Mouse (Mus musculus): ENCODE measurements around the gene Aif1. TPM values are rescaled to one million over a fixed set of nuclear protein-coding genes. Genes with fewer than 3 reads are reported as not detected.

Aif1 gene
- polyA plus RNA-seq, 1 experiment from 2014 or later, result 6.1 TPM

GRCm38 (mm10) chr17:35198946-35199345, 23.1 kb upstream of the Aif1 start:
- ATAC-seq (replicated peaks; ENCODE audit: insufficient number of reproducible peaks, low FRiP score, low TSS enrichment, low read depth), result no peak
- H3K9ac ChIP-seq (replicated peaks; ENCODE audit: low read length), result no peak overlapping the region
- H3K4me2 ChIP-seq (ENCODE audit: low read depth, low read length), result no peak overlapping the region
- no peaks in the 10 kb centered on the region for H3K4me1 ChIP-seq (ENCODE audit: control insufficient read depth, insufficient read depth, low read length)
- H3K9me3 ChIP-seq (replicated peaks; ENCODE audit: control insufficient read depth, low read length), result no peaks in the 10 kb centered on the region
- 23% methylated on average over 8 of the region's 8 CpGs for WGBS
- peaks cover 27% of the 10 kb centered on the region for H3K27me3 ChIP-seq (ENCODE audit: control insufficient read depth, insufficient read depth, low read length)
- no peak overlapping the region for H3K27ac ChIP-seq (replicated peaks; ENCODE audit: low read depth, low read length)
- H3K36me3 ChIP-seq (replicated peaks; ENCODE audit: control insufficient read depth, insufficient read depth, low read depth, low read length), result no peaks in the 10 kb centered on the region
- no peak overlapping the region for H3K4me3 ChIP-seq (ENCODE audit: low read depth, low read length)
- DNase-seq (ENCODE audit: low spot score), result no peak

DNA sequence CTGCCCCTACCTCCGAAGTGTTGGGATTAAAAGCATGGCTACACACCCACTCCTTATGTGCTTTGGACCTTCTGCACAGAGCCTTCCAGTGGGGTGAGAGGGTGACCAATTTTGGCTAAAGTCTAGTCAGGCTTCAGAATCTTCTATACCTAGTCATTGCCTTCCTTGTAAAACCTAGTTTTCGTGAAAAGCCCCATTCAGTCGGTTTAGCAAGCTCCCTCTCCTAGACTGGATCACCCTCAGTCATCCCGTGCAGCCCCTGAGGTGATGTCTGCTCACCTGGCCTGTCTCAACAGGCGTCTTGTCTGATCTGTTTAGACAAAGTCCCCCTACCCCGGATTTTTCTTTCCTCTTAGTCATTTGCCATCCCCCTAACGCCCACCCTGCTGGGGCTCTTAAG, 22.2 kb upstream of the Aif1 start:
- Histone ChIP-seq H3K4me2 (ENCODE audit: low read depth, low read length) (no peak overlapping the region), H3K27me3 (ENCODE audit: control insufficient read depth, insufficient read depth, low read length) (peaks cover 27% of the 10 kb centered on the region)

GRCm38 (mm10) chr17:35197126-35197525, 21.3 kb upstream of the Aif1 start:
- Histone ChIP-seq H3K9me3 (replicated peaks; ENCODE audit: control insufficient read depth, low read length) (no peaks in the 10 kb centered on the region), H3K36me3 (replicated peaks; ENCODE audit: control insufficient read depth, insufficient read depth, low read depth, low read length) (no peaks in the 10 kb centered on the region), H3K4me1 (ENCODE audit: control insufficient read depth, insufficient read depth, low read length) (no peaks in the 10 kb centered on the region), H3K27ac (replicated peaks; ENCODE audit: low read depth, low read length) (no peak overlapping the region), H3K4me3 (ENCODE audit: low read depth, low read length) (no peak overlapping the region), H3K9ac (replicated peaks; ENCODE audit: low read length) (no peak overlapping the region), H3K4me2 (ENCODE audit: low read depth, low read length) (no peak overlapping the region), H3K27me3 (ENCODE audit: control insufficient read depth, insufficient read depth, low read length) (peaks cover 21% of the 10 kb centered on the region)
- no peak for DNase-seq (ENCODE audit: low spot score)
- 42% methylated on average over 6 of the region's 6 CpGs for WGBS
- ATAC-seq (replicated peaks; ENCODE audit: insufficient number of reproducible peaks, low FRiP score, low TSS enrichment, low read depth), result no peak

More for the DNA sequence above, 22.2 kb upstream of the Aif1 start:
- DNase-seq (ENCODE audit: low spot score) (no peak), ATAC-seq (replicated peaks; ENCODE audit: insufficient number of reproducible peaks, low FRiP score, low TSS enrichment, low read depth) (no peak)
- Histone ChIP-seq H3K4me3 (ENCODE audit: low read depth, low read length) (no peak overlapping the region), H3K36me3 (replicated peaks; ENCODE audit: control insufficient read depth, insufficient read depth, low read depth, low read length) (no peaks in the 10 kb centered on the region), H3K9me3 (replicated peaks; ENCODE audit: control insufficient read depth, low read length) (no peaks in the 10 kb centered on the region), H3K9ac (replicated peaks; ENCODE audit: low read length) (no peak overlapping the region), H3K27ac (replicated peaks; ENCODE audit: low read depth, low read length) (no peak overlapping the region), H3K4me1 (ENCODE audit: control insufficient read depth, insufficient read depth, low read length) (no peaks in the 10 kb centered on the region)
- WGBS, result 58% methylated on average over 7 of the region's 7 CpGs

DNA sequence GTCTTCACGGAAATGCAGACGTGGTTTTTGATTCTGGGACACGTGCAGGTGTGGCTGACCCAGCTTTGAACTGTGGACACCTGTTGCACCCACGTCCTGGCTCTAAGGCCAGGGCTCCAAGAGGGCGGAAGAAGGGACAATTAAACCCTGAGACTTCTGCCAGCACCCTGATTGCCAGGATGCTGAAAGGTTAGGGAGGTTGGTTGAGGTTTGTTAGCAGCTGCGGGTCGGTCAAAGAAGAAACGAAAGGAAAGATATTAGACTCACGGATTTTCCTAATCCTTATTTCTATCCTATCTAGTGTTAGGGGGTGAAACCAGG, 20.4 kb upstream of the Aif1 start:
- no peak for ATAC-seq (replicated peaks; ENCODE audit: insufficient number of reproducible peaks, low FRiP score, low TSS enrichment, low read depth)
- no peaks in the 10 kb centered on the region for H3K36me3 ChIP-seq (replicated peaks; ENCODE audit: control insufficient read depth, insufficient read depth, low read depth, low read length)
- peaks cover 21% of the 10 kb centered on the region for H3K27me3 ChIP-seq (ENCODE audit: control insufficient read depth, insufficient read depth, low read length)

GRCm38 (mm10) chr17:35195631-35196320, 19.9 kb upstream of the Aif1 start:
- H3K36me3 ChIP-seq (replicated peaks; ENCODE audit: control insufficient read depth, insufficient read depth, low read depth, low read length), result no peaks in the 10 kb centered on the region
- H3K27ac ChIP-seq (replicated peaks; ENCODE audit: low read depth, low read length), result no peak overlapping the region
- ATAC-seq (replicated peaks; ENCODE audit: insufficient number of reproducible peaks, low FRiP score, low TSS enrichment, low read depth) (peak; percentile 75; the same call in 1 of the 2 replicates), DNase-seq (ENCODE audit: low spot score) (peak; percentile 83)
- peak overlapping the region; percentile 57 for H3K9ac ChIP-seq (replicated peaks; ENCODE audit: low read length)
- 2% methylated on average over 64 of the region's 66 CpGs for WGBS
- no peaks in the 10 kb centered on the region for H3K4me1 ChIP-seq (ENCODE audit: control insufficient read depth, insufficient read depth, low read length)
- no peaks in the 10 kb centered on the region for H3K9me3 ChIP-seq (replicated peaks; ENCODE audit: control insufficient read depth, low read length)
- peak overlapping the region; percentile 66 for H3K4me2 ChIP-seq (ENCODE audit: low read depth, low read length)
- peak overlapping the region; percentile 37 for H3K4me3 ChIP-seq (ENCODE audit: low read depth, low read length)
- peaks cover 21% of the 10 kb centered on the region for H3K27me3 ChIP-seq (ENCODE audit: control insufficient read depth, insufficient read depth, low read length)

More for the DNA sequence above, 20.4 kb upstream of the Aif1 start:
- WGBS, result 26% methylated on average over 9 of the region's 9 CpGs
- no peaks in the 10 kb centered on the region for H3K9me3 ChIP-seq (replicated peaks; ENCODE audit: control insufficient read depth, low read length)
- no peak overlapping the region for H3K27ac ChIP-seq (replicated peaks; ENCODE audit: low read depth, low read length)
- H3K4me3 ChIP-seq (ENCODE audit: low read depth, low read length), result peak overlapping the region; percentile 37; the same call in 1 of the 2 replicates
- H3K9ac ChIP-seq (replicated peaks; ENCODE audit: low read length), result peak overlapping the region; percentile 57; the same call in 1 of the 2 replicates
- peak overlapping the region; percentile 66; the same call in 1 of the 2 replicates for H3K4me2 ChIP-seq (ENCODE audit: low read depth, low read length)
- no peak for DNase-seq (ENCODE audit: low spot score)
- no peaks in the 10 kb centered on the region for H3K4me1 ChIP-seq (ENCODE audit: control insufficient read depth, insufficient read depth, low read length)

DNA sequence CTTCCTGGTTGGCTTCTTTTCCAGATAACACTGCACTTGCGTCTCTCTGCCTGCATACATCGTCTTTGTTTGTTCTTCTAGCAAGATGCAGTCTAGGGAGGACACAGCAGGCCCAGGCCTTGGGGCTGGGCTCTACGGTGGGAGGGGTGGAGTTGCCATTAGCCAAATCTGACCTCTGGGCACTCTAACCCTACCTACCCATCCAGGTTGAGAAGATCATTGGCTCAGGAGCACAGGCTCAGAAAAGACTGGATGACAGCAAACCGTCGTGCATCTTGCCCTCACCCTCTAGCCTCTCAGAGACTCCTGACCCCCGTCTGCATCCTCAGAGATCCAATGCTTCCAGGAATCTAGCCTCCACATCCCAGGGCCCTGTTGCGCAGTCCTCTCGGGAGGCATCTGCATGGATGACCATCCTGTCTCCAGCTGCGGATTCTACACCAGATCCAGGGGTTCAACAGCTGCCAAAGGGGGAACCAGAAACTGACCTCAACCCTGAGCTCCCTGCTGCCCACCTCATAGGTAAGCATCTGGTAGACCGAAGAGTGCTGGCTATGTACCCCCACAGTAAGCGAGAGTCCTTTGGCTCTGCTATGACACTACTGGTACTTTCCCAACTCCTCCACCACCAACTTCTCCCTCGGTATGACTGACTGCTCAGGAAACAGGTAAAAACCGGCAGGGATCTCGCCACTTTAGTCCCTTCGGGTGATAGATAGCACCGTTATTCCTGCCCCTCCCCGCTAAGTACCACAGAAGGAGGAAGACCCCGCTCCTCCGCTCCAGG, 19.2 kb upstream of the Aif1 start:
- Histone ChIP-seq H3K4me3 (ENCODE audit: low read depth, low read length) (peak overlapping the region; percentile 37), H3K9ac (replicated peaks; ENCODE audit: low read length) (peak overlapping the region; percentile 57), H3K4me1 (ENCODE audit: control insufficient read depth, insufficient read depth, low read length) (no peaks in the 10 kb centered on the region), H3K9me3 (replicated peaks; ENCODE audit: control insufficient read depth, low read length) (no peaks in the 10 kb centered on the region), H3K27ac (replicated peaks; ENCODE audit: low read depth, low read length) (no peak overlapping the region), H3K27me3 (ENCODE audit: control insufficient read depth, insufficient read depth, low read length) (peaks cover 21% of the 10 kb centered on the region), H3K4me2 (ENCODE audit: low read depth, low read length) (peak overlapping the region; percentile 66), H3K36me3 (replicated peaks; ENCODE audit: control insufficient read depth, insufficient read depth, low read depth, low read length) (no peaks in the 10 kb centered on the region)
- ATAC-seq (replicated peaks; ENCODE audit: insufficient number of reproducible peaks, low FRiP score, low TSS enrichment, low read depth) (no peak), DNase-seq (ENCODE audit: low spot score) (no peak)
- WGBS, result 42% methylated on average over 19 of the region's 19 CpGs

GRCm38 (mm10) chr17:35193881-35194843, 18.3 kb upstream of the Aif1 start, which contains the start of gene Ltb:
Gene Ltb, plus strand, starts transcription at chr17:35194439.
- Histone ChIP-seq H3K9ac (replicated peaks; ENCODE audit: low read length) (no peak within 1 kb of the TSS), H3K4me1 (ENCODE audit: control insufficient read depth, insufficient read depth, low read length) (no peaks in the 10 kb centered on the region), H3K36me3 (replicated peaks; ENCODE audit: control insufficient read depth, insufficient read depth, low read depth, low read length) (no peaks in the 10 kb centered on the region), H3K4me3 (ENCODE audit: low read depth, low read length) (no peak within 1 kb of the TSS), H3K27ac (replicated peaks; ENCODE audit: low read depth, low read length) (no peak within 1 kb of the TSS), H3K27me3 (ENCODE audit: control insufficient read depth, insufficient read depth, low read length) (peaks cover 21% of the 10 kb centered on the region), H3K4me2 (ENCODE audit: low read depth, low read length) (0 out of 2 replicates have a peak within 1 kb of the TSS, but pooled peaks have one; percentile 10), H3K9me3 (replicated peaks; ENCODE audit: control insufficient read depth, low read length) (no peaks in the 10 kb centered on the region)
- ATAC-seq (replicated peaks; ENCODE audit: insufficient number of reproducible peaks, low FRiP score, low TSS enrichment, low read depth), result no peak
- WGBS, result 60% methylated on average over 28 of the region's 28 CpGs
- no peak for DNase-seq (ENCODE audit: low spot score)

Data from embryonic facial prominence, embryonic 11.5 days (tissue).